Mouse (Mus musculus) embryonic facial prominence, embryonic 11.5 days (tissue): Measurements from ENCODE around the gene Nat14. TPM values are rescaled to one million over a fixed set of nuclear protein-coding genes. Genes with fewer than 3 reads are reported as not detected.

Experiments used
- ATAC-seq: fragments of 200-750 bp; cut with Nextera tagmentation; replicated peaks from 2 replicates; pipeline ENCODE4 v1.8.0; 2017; ENCODE audit warnings: low read depth; ENCODE audit not compliant: insufficient number of reproducible peaks, low FRiP score, low TSS enrichment
- DNase-seq: peaks from one replicate; pipeline ENCODE4 v3.0.0-alpha.2; 2015; ENCODE audit warnings: low spot score
- H3K27ac ChIP-seq: fragments of 300-500 bp; sonication (generic); replicated peaks from 2 replicates; pipeline ENCODE4 v1.5.1; 2014; ENCODE audit warnings: mild to moderate bottlenecking, low read depth, low read length, control low read depth
- H3K27me3 ChIP-seq: fragments of 300-500 bp; sonication (generic); 2 replicates; pipeline ENCODE4 v1.6.1; 2014; ENCODE audit warnings: mild to moderate bottlenecking, low read length, moderate library complexity, mixed read lengths; ENCODE audit not compliant: control insufficient read depth, insufficient read depth
- H3K36me3 ChIP-seq: fragments of 300-500 bp; sonication (generic); replicated peaks from 2 replicates; pipeline ENCODE4 v1.6.1; 2014; ENCODE audit warnings: low read depth, mild to moderate bottlenecking, low read length, moderate library complexity, mixed read lengths; ENCODE audit not compliant: control insufficient read depth, insufficient read depth
- H3K4me1 ChIP-seq: fragments of 300-500 bp; sonication (generic); 2 replicates; pipeline ENCODE4 v1.6.1; 2014; ENCODE audit warnings: low read length, mixed read lengths; ENCODE audit not compliant: control insufficient read depth, insufficient read depth
- H3K4me2 ChIP-seq: fragments of 300-500 bp; sonication (generic); 2 replicates; pipeline ENCODE4 v1.6.1; 2014; ENCODE audit warnings: low read depth, mild to moderate bottlenecking, control low read depth, low read length, moderate library complexity
- H3K4me3 ChIP-seq: fragments of 300-500 bp; sonication (generic); 2 replicates; pipeline ENCODE4 v1.5.1; 2014; ENCODE audit warnings: low read depth, low read length, control low read depth
- H3K9ac ChIP-seq: fragments of 300-500 bp; sonication (generic); replicated peaks from 2 replicates; pipeline ENCODE4 v1.6.1; 2014; ENCODE audit warnings: mild to moderate bottlenecking, control low read depth, low read length
- H3K9me3 ChIP-seq: fragments of 300-500 bp; sonication (generic); replicated peaks from 2 replicates; pipeline ENCODE4 v1.6.1; 2016; ENCODE audit warnings: mild to moderate bottlenecking, low read length, inconsistent platforms, mixed read lengths; ENCODE audit not compliant: control insufficient read depth
- WGBS: fragments of 180-500 bp; shearing (Covaris S2); extraction: QIAGEN DNeasy Blood & Tissue Kit; methylation state at CpG from one replicate; pipeline ENCODE4 v1.1.7; 2014; 5-methylcytosine and 5-hydroxymethylcytosine counted together
- polyA plus RNA-seq: library from polyadenylated mRNA; unstranded; fragments of >200 nt; fragmentation: Nextera tagmentation; extraction: Ambion mirVana; gene quantifications from 2 replicates; pipeline ENCODE4 v1.2.1, GENCODE M21; 2014

Gene Nat14
- polyA plus RNA-seq, 1 experiment from 2014 or later = 2.8 TPM

GRCm38 (mm10) chr7:4940068-4940479, 18.2 kb downstream of the Nat14 start:
- no peaks in the 10 kb centered on the region for H3K36me3 ChIP-seq
- ATAC-seq (no peak), DNase-seq (peak; percentile 85)
- no peaks in the 10 kb centered on the region for H3K9me3 ChIP-seq
- WGBS = 20% methylated on average over 9 of the region's 9 CpGs
- H3K4me1 ChIP-seq = no peaks in the 10 kb centered on the region
- H3K27ac ChIP-seq = no peak overlapping the region
- H3K4me2 ChIP-seq = no peak overlapping the region
- H3K9ac ChIP-seq = no peak overlapping the region
- no peaks in the 10 kb centered on the region for H3K27me3 ChIP-seq
- H3K4me3 ChIP-seq = no peak overlapping the region

DNA sequence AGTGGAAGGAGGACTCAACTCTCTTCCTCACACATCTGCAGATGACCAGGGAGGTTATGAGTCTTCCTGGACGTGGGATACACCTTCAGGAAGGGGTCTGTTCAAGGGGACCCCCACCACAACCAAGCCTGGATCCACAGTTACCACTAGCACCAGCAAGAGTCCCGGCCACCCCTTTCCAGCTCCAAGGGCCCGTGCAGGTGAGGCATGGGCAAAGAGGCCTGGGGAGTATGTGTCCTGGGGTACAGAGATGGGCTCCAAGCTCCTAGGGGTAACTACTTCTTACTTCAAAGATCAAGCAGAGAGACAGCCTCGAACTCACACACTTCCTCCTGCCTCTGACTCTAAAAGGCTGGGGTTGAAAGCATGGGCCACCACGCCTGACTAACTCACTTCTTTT, 20.8 kb downstream of the Nat14 start:
- Histone ChIP-seq H3K27me3 (no peaks in the 10 kb centered on the region), H3K27ac (no peak overlapping the region), H3K4me1 (no peaks in the 10 kb centered on the region), H3K9me3 (no peaks in the 10 kb centered on the region), H3K4me3 (no peak overlapping the region), H3K4me2 (no peak overlapping the region), H3K9ac (no peak overlapping the region), H3K36me3 (no peaks in the 10 kb centered on the region)
- DNase-seq = no peak
- ATAC-seq = no peak
- WGBS = 42% methylated on average over 5 of the region's 5 CpGs

- H3K27me3 ChIP-seq = no peaks in the 10 kb centered on the region
- 21% methylated on average over 15 of the region's 15 CpGs for WGBS
- H3K9me3 ChIP-seq = no peaks in the 10 kb centered on the region
- no peak overlapping the region for H3K9ac ChIP-seq
- H3K4me1 ChIP-seq = no peaks in the 10 kb centered on the region
- ATAC-seq (peak; percentile 37), DNase-seq (peak; percentile 92)
- no peak overlapping the region for H3K4me3 ChIP-seq
- H3K4me2 ChIP-seq = peak overlapping the region; percentile 26; the same call in 1 of the 2 replicates
- no peaks in the 10 kb centered on the region for H3K36me3 ChIP-seq
- no peak overlapping the region for H3K27ac ChIP-seq
Observed at GRCm38 (mm10) chr7:4943223-4943815, 21.5 kb downstream of the Nat14 start.

GRCm38 (mm10) chr7:4947855-4948254, 26.0 kb downstream of the Nat14 start:
- Histone ChIP-seq H3K4me2 (no peak overlapping the region), H3K9me3 (no peaks in the 10 kb centered on the region), H3K27me3 (no peaks in the 10 kb centered on the region), H3K4me3 (no peak overlapping the region), H3K36me3 (no peaks in the 10 kb centered on the region), H3K27ac (no peak overlapping the region), H3K9ac (no peak overlapping the region), H3K4me1 (no peaks in the 10 kb centered on the region)
- WGBS = 43% methylated on average over 2 of the region's 2 CpGs
- ATAC-seq (no peak), DNase-seq (no peak)

- Histone ChIP-seq H3K4me2 (no peak overlapping the region), H3K9me3 (no peaks in the 10 kb centered on the region), H3K36me3 (no peaks in the 10 kb centered on the region), H3K4me3 (no peak overlapping the region), H3K4me1 (no peaks in the 10 kb centered on the region), H3K27ac (no peak overlapping the region), H3K27me3 (no peaks in the 10 kb centered on the region), H3K9ac (no peak overlapping the region)
- no peak for DNase-seq
- WGBS = 72% methylated on average over 6 of the region's 6 CpGs
- no peak for ATAC-seq
Observed at GRCm38 (mm10) chr7:4948386-4948785, 26.6 kb downstream of the Nat14 start.

GRCm38 (mm10) chr7:4950561-4951342, 28.9 kb downstream of the Nat14 start:
- Histone ChIP-seq H3K27me3 (no peaks in the 10 kb centered on the region), H3K36me3 (no peaks in the 10 kb centered on the region), H3K4me2 (no peak overlapping the region), H3K9ac (no peak overlapping the region), H3K4me1 (no peaks in the 10 kb centered on the region), H3K4me3 (no peak overlapping the region), H3K27ac (no peak overlapping the region), H3K9me3 (no peaks in the 10 kb centered on the region)
- 84% methylated on average over 19 of the region's 19 CpGs for WGBS
- ATAC-seq (no peak), DNase-seq (no peak)

DNA sequence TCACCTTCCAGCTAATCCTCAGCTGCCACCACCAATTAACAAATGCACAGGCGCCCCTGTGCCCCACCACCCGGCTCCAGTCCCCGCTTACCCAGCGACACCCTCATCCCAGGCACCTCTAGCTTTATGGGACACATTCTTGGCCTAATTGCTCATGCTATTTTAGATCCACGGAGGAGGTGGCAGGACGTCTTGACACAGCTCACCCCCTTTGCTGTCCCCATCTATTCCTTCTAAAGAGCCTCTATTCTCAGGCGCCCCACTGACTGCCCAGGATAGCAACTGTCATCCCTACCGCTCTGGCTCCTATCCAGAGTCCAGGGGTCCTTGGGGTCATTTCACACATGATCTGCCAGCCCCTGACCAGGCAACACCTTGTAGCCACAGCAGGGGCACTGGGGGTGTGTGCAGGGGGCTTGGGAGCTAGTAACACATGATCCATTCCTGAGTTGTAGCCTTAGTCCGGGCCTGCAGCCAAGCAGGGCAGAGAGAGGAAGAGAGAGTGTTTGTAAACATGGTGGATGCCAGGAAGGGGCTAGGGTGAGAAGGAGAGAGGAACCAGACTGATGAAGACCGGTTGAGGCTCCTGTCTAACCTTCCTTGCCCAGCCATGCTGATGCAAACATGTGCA, 32.1 kb downstream of the Nat14 start:
- Histone ChIP-seq H3K4me2 (no peak overlapping the region), H3K27ac (no peak overlapping the region), H3K4me1 (no peaks in the 10 kb centered on the region), H3K4me3 (no peak overlapping the region), H3K36me3 (no peaks in the 10 kb centered on the region), H3K27me3 (no peaks in the 10 kb centered on the region), H3K9ac (no peak overlapping the region), H3K9me3 (no peaks in the 10 kb centered on the region)
- DNase-seq (no peak), ATAC-seq (no peak)
- 34% methylated on average over 10 of the region's 10 CpGs for WGBS

DNA sequence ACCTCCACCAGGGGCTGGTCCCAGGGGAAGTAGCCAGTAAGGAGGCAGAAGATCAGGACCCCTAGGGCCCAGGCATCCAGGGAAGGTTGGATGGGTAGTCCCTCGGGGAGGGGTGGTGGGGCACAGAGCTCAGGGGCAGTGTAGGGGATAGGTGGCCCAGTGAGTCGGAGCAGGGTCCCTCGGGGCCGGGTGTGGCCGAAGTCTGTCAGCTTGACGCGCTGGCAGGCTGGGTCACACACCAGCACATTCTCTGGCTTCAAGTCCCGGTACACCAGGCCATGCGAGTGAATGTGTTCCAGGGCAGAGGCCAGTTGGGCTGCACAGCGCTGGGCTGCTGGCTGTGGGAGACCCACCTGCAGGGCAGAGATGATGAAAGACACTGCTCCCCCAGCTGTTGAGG, 35.5 kb downstream of the Nat14 start:
- H3K36me3 ChIP-seq = no peaks in the 10 kb centered on the region
- no peak overlapping the region for H3K4me2 ChIP-seq
- 85% methylated on average over 10 of the region's 10 CpGs for WGBS

More for the DNA sequence above, 35.5 kb downstream of the Nat14 start:
- DNase-seq (no peak), ATAC-seq (0 out of 2 replicates have a peak, but pooled peaks have one; percentile 35)
- H3K4me3 ChIP-seq = no peak overlapping the region
- no peaks in the 10 kb centered on the region for H3K9me3 ChIP-seq
- no peaks in the 10 kb centered on the region for H3K4me1 ChIP-seq
- H3K27me3 ChIP-seq = no peaks in the 10 kb centered on the region
- H3K9ac ChIP-seq = no peak overlapping the region
- no peak overlapping the region for H3K27ac ChIP-seq
